ENCODE assay signal across 8 mouse cellular contexts in genomic region chr1:20801682-20802390, GRCm38 (mm10). TPM values are rescaled to one million over a fixed set of nuclear protein-coding genes. Genes with fewer than 3 reads are reported as not detected.
DNase-seq lines count a peak whose midpoint lies in the region; ATAC-seq lines count a peak whose summit lies in the region.
"Had no signal": no experiment of that assay in that cellular context is flagged by ENCODE, and none has a peak within 500 bp of the region (broad histone marks: within the 10 kb centered on the region; RNA-seq: fewer than 3 reads in every experiment).

No protein-coding gene starts in this region.

- peak; percentile 40; the same call in 1 of the 2 replicates for ATAC-seq in neural tube, embryonic 11.5 days (ENCODE audit: insufficient read depth, low FRiP score, low TSS enrichment)
- peak; percentile 37; the same call in 1 of the 2 replicates for ATAC-seq in common myeloid progenitor, adult 5-6 weeks (replicated peaks; ENCODE audit: low read depth, poor library complexity, severe bottlenecking)

- no peak overlapping the region for H3K4me2 ChIP-seq in neural tube, embryonic 11.5 days (ENCODE audit: low read depth)
- H3K4me2 ChIP-seq: liver, embryonic 15.5 days had no signal

- no peaks in the 10 kb centered on the region for H3K9me3 ChIP-seq in neural tube, embryonic 11.5 days (ENCODE audit: control insufficient read depth, low read length)
- H3K9me3 ChIP-seq: liver, embryonic 15.5 days had no signal

- peaks cover 3% of the 10 kb centered on the region for H3K36me3 ChIP-seq in neural tube, embryonic 11.5 days (ENCODE audit: control insufficient read depth, insufficient read depth, low read length)

- no peak overlapping the region for H3K9ac ChIP-seq in neural tube, embryonic 11.5 days (ENCODE audit: low read length)
- H3K9ac ChIP-seq: liver, embryonic 15.5 days had no signal

- no peak overlapping the region for H3K27ac ChIP-seq in neural tube, embryonic 11.5 days (ENCODE audit: low read depth, low read length)
- H3K27ac ChIP-seq: liver, embryonic 15.5 days had no signal

- WGBS in neural tube, embryonic 11.5 days, result 87% methylated on average over 8 of the region's 8 CpGs

- H3K4me3 ChIP-seq in neural tube, embryonic 11.5 days (ENCODE audit: low read depth, low read length), result no peak overlapping the region
- H3K4me3 ChIP-seq: liver, embryonic 15.5 days had no signal

- DNase-seq in neural tube, embryonic 11.5 days (ENCODE audit: low spot score), result peak; percentile 23
- DNase-seq in neural tube, embryonic 10.5 days (ENCODE audit: extremely low spot score, low spot score), result no peak
- DNase-seq in induced T-regulatory cell, adult 2 months (ENCODE audit: low read depth), result peak; percentile 28
- DNase-seq in lung, postnatal 36 days, result peak; percentile 4
- DNase-seq in urinary bladder, postnatal 10 days (ENCODE audit: low spot score), result no peak
- DNase-seq in liver, result no peak

- no peaks in the 10 kb centered on the region for H3K27me3 ChIP-seq in neural tube, embryonic 11.5 days (ENCODE audit: control insufficient read depth, insufficient read depth, low read length)
- H3K27me3 ChIP-seq: liver, embryonic 15.5 days had no signal

- H3K4me1 ChIP-seq in neural tube, embryonic 11.5 days (ENCODE audit: control insufficient read depth, insufficient read depth, low read length), result no peaks in the 10 kb centered on the region
- H3K4me1 ChIP-seq: liver, embryonic 15.5 days had no signal

RNA-seq across cellular contexts. Expression of gene Il17f, which starts 11.4 kb away (rescaled TPM):
- polyA plus RNA-seq in neural tube, embryonic 11.5 days (2014; fragmentation: Nextera tagmentation; extraction: Ambion mirVana), result 0.41 TPM in 1 of 2 replicates, not detected in the other
- total RNA-seq in common myeloid progenitor, adult 5-6 weeks (2017), result 0.82 TPM in 1 of 2 replicates, not detected in the other
- polyA plus RNA-seq: liver, embryonic 15.5 days had no signal

RNA-seq across cellular contexts. Expression of gene Mcm3, which starts 18.3 kb away (rescaled TPM):
- 179 and 199 TPM in 2 replicates for polyA plus RNA-seq in neural tube, embryonic 11.5 days (2014; fragmentation: Nextera tagmentation; extraction: Ambion mirVana)
- 279 and 306 TPM in 2 replicates for total RNA-seq in common myeloid progenitor, adult 5-6 weeks (2017)

Comparison
In these comparisons a context has a peak if more than half of its experiments do, and no peak if none do; other contexts are left out.
1. DNase-seq: peak in neural tube, embryonic 11.5 days (single experiment), induced T-regulatory cell, adult 2 months (single experiment) and lung, postnatal 36 days (single experiment); none in neural tube, embryonic 10.5 days (single experiment), urinary bladder, postnatal 10 days (single experiment) and liver (single experiment).